Mouse (Mus musculus) cerebellum, adult 2 months (tissue): ENCODE data around the gene Naa35.

Source experiments
- CTCF ChIP-seq: fragments of 200-500 bp; IDR thresholded peaks from 2 replicates; pipeline ENCODE4 v1.5.1; 2011; ENCODE audit warnings: low read depth, mild to moderate bottlenecking, control low read depth, low read length, moderate library complexity, borderline replicate concordance; ENCODE audit not compliant: insufficient read depth
- POLR2A ChIP-seq: fragments of 200-500 bp; IDR thresholded peaks from 2 replicates; pipeline ENCODE4 v1.6.1; 2011; ENCODE audit warnings: low read length, control low read depth, borderline replicate concordance; ENCODE audit not compliant: insufficient read depth

- no peak for TF ChIP-seq CTCF
- TF ChIP-seq POLR2A = no peak
Measured at GRCm38 (mm10) chr13:59604511-59604910, 19.5 kb downstream of the Naa35 start.
